Mouse (Mus musculus) stomach, postnatal 0 days (tissue): Measurements from ENCODE around the gene Atxn1.

Source experiments
- CTCF ChIP-seq: IDR thresholded peaks from 2 replicates; pipeline ENCODE4 v1.5.1; 2016; ENCODE audit warnings: antibody characterized with exemption, low read depth, mild to moderate bottlenecking, moderate library complexity
- EP300 ChIP-seq: optimal IDR thresholded peaks from 2 replicates; pipeline ENCODE3; 2016; ENCODE audit warnings: antibody characterized with exemption

DNA sequence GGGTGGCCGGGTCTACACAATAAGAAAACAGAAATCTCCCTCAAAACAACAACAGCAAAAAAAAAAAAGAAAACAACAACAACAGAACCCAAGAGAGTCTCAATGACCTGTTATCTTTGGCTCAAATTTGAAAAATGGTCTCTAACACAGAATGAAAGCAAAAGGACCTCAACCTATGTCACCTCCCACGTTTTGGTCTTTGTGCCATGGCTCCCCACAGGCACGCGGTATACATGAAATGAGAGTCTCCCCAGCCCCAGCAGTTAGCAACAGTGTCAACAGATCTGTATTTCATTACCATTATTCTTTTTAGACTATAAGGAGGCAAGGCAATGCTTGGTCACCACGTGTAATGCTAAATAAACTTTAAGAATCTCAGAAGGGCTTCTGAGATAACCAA, 110.3 kb downstream of the Atxn1 start:
- TF ChIP-seq EP300 (no peak), CTCF (no peak)
